Mouse (Mus musculus) bone marrow, adult 2 months (tissue): ENCODE results near the gene Stk16.

Source experiments
- CTCF ChIP-seq: fragments of 200-500 bp; IDR thresholded peaks from 2 replicates; pipeline ENCODE4 v1.5.1; 2011; ENCODE audit warnings: low read length, control low read depth; ENCODE audit not compliant: control insufficient read depth, insufficient read depth
- POLR2A ChIP-seq: fragments of 200-500 bp; IDR thresholded peaks from 2 replicates; pipeline ENCODE4 v1.6.1; 2011; ENCODE audit warnings: low read depth, mild to moderate bottlenecking, control low read depth, low read length, borderline replicate concordance; ENCODE audit not compliant: control insufficient read depth

GRCm38 (mm10) chr1:75255516-75256046 is 44.9 kb downstream of the Stk16 start:
- TF ChIP-seq POLR2A (no peak), CTCF (no peak)
